Mouse (Mus musculus): ENCODE measurements at regions not wholly inside any gene's neighbourhood (a gene's known extent, or its start where the extent isn't known, plus 50 kb on each side); places are given as distances from the start of the nearest gene placed in this dataset.

GRCm38 (mm10) chr12:107833001-107833400 lies 170.4 kb downstream of the Bcl11b start:
- DNase-seq (ENCODE audit: low spot score), result no peak

- no peak for DNase-seq (ENCODE audit: low spot score)
Measured at GRCm38 (mm10) chr12:107834512-107834911, 168.9 kb downstream of the Bcl11b start.

GRCm38 (mm10) chr12:107837741-107838140 lies 165.7 kb downstream of the Bcl11b start:
- DNase-seq (ENCODE audit: low spot score), result no peak

- DNase-seq (ENCODE audit: low spot score), result no peak
Measured at GRCm38 (mm10) chr12:107844631-107845030, 158.8 kb downstream of the Bcl11b start.

- DNase-seq (ENCODE audit: low spot score), result no peak
Measured at GRCm38 (mm10) chr12:107850591-107850990, 152.8 kb downstream of the Bcl11b start.

- no peak for DNase-seq (ENCODE audit: low spot score)
Measured at GRCm38 (mm10) chr12:107852921-107853320, 150.5 kb downstream of the Bcl11b start.

- DNase-seq (ENCODE audit: low spot score), result no peak
Measured at GRCm38 (mm10) chr12:107855547-107855946, 147.9 kb downstream of the Bcl11b start.

- no peak for DNase-seq (ENCODE audit: low spot score)
Measured at GRCm38 (mm10) chr12:107856421-107857043, 146.9 kb downstream of the Bcl11b start.

- no peak for DNase-seq (ENCODE audit: low spot score)
Measured at GRCm38 (mm10) chr12:107858536-107859280, 144.7 kb downstream of the Bcl11b start.

GRCm38 (mm10) chr12:107859750-107860149 lies 143.7 kb downstream of the Bcl11b start:
- no peak for DNase-seq (ENCODE audit: low spot score)

- no peak for DNase-seq (ENCODE audit: low spot score)
Measured at GRCm38 (mm10) chr12:107860358-107860757, 143.0 kb downstream of the Bcl11b start.
